Mouse (Mus musculus) lung, embryonic 14.5 days (tissue): ENCODE measurements at regions not wholly inside any gene's neighbourhood (a gene's known extent, or its start where the extent isn't known, plus 50 kb on each side); places are given as distances from the start of the nearest gene placed in this dataset.

ENCODE experiments used
- ATAC-seq: fragments of 200-750 bp; cut with Nextera tagmentation; 2 replicates; pipeline ENCODE4 v1.8.0; 2017; ENCODE audit warnings: mild to moderate bottlenecking, moderate TSS enrichment, moderate library complexity; ENCODE audit not compliant: insufficient read depth
- DNase-seq: peaks from one replicate; pipeline ENCODE4 v3.0.0-alpha.2; 2015
- H3K27ac ChIP-seq: fragments of 300-500 bp; sonication (generic); 2 replicates; pipeline ENCODE4 v1.5.1; 2014; ENCODE audit warnings: low read depth, mild to moderate bottlenecking, moderate library complexity
- H3K27me3 ChIP-seq: fragments of 300-500 bp; sonication (generic); 2 replicates; pipeline ENCODE4 v1.6.1; 2014; ENCODE audit warnings: low read length, control low read depth; ENCODE audit not compliant: insufficient read depth
- H3K36me3 ChIP-seq: fragments of 300-500 bp; sonication (generic); 2 replicates; pipeline ENCODE4 v1.6.1; 2014; ENCODE audit warnings: control low read depth; ENCODE audit not compliant: insufficient read depth
- H3K4me1 ChIP-seq: fragments of 300-500 bp; sonication (generic); 2 replicates; pipeline ENCODE4 v1.6.1; 2014; ENCODE audit warnings: antibody characterized with exemption, control low read depth; ENCODE audit not compliant: insufficient read depth
- H3K4me2 ChIP-seq: fragments of 300-500 bp; sonication (generic); 2 replicates; pipeline ENCODE4 v1.6.1; 2014; ENCODE audit warnings: mild to moderate bottlenecking
- H3K4me3 ChIP-seq: fragments of 300-500 bp; sonication (generic); 2 replicates; pipeline ENCODE4 v1.5.1; 2014; ENCODE audit warnings: low read depth, low read length
- H3K9ac ChIP-seq: fragments of 300-500 bp; sonication (generic); 2 replicates; pipeline ENCODE4 v1.6.1; 2014
- H3K9me3 ChIP-seq: fragments of 300-500 bp; sonication (generic); 2 replicates; pipeline ENCODE4 v1.6.1; 2016; ENCODE audit warnings: low read depth, low read length, control low read depth
- CTCF ChIP-seq: IDR thresholded peaks from 2 replicates; pipeline ENCODE4 v1.5.1; 2016; ENCODE audit warnings: antibody characterized with exemption, low read depth
- WGBS: fragments of 180-500 bp; shearing (Covaris S2); extraction: QIAGEN DNeasy Blood & Tissue Kit; methylation state at CpG from one replicate; pipeline ENCODE4 v1.1.7; 2014; 5-methylcytosine and 5-hydroxymethylcytosine counted together

- no peak overlapping the region for H3K4me2 ChIP-seq
- peaks cover 18% of the 10 kb centered on the region for H3K4me1 ChIP-seq
- H3K27me3 ChIP-seq: no peaks in the 10 kb centered on the region
- TF ChIP-seq CTCF: no peak
- H3K9me3 ChIP-seq: no peaks in the 10 kb centered on the region
- peak; percentile 15; the same call in 1 of the 2 replicates for ATAC-seq
- H3K27ac ChIP-seq: no peak overlapping the region
- WGBS: 56% methylated on average over 3 of the region's 3 CpGs
- no peak overlapping the region for H3K4me3 ChIP-seq
- no peaks in the 10 kb centered on the region for H3K36me3 ChIP-seq
- DNase-seq: no peak
- H3K9ac ChIP-seq: no peak overlapping the region
Measured at GRCm38 (mm10) chr7:115378836-115379235, 635.3 kb downstream of the Insc start.

GRCm38 (mm10) chr7:115379600-115379999 is 636.1 kb downstream of the Insc start:
- H3K27ac ChIP-seq: no peak overlapping the region
- H3K4me3 ChIP-seq: no peak overlapping the region
- no peaks in the 10 kb centered on the region for H3K27me3 ChIP-seq
- 24% methylated on average over 7 of the region's 7 CpGs for WGBS
- no peak overlapping the region for H3K9ac ChIP-seq
- H3K9me3 ChIP-seq: no peaks in the 10 kb centered on the region
- H3K36me3 ChIP-seq: no peaks in the 10 kb centered on the region
- H3K4me1 ChIP-seq: peaks cover 18% of the 10 kb centered on the region
- H3K4me2 ChIP-seq: 0 out of 2 replicates have a peak overlapping the region, but pooled peaks have one; percentile 4
- peak; percentile 96 for ATAC-seq
- DNase-seq: peak; percentile 93
- no peak for TF ChIP-seq CTCF

GRCm38 (mm10) chr7:115380989-115381610 is 637.6 kb downstream of the Insc start:
- H3K9me3 ChIP-seq: no peaks in the 10 kb centered on the region
- no peak overlapping the region for H3K9ac ChIP-seq
- no peaks in the 10 kb centered on the region for H3K36me3 ChIP-seq
- no peak overlapping the region for H3K4me2 ChIP-seq
- no peak for ATAC-seq
- no peak overlapping the region for H3K27ac ChIP-seq
- 51% methylated on average over 8 of the region's 8 CpGs for WGBS
- TF ChIP-seq CTCF: no peak
- peaks cover 18% of the 10 kb centered on the region for H3K4me1 ChIP-seq
- DNase-seq: no peak
- no peaks in the 10 kb centered on the region for H3K27me3 ChIP-seq
- no peak overlapping the region for H3K4me3 ChIP-seq

GRCm38 (mm10) chr7:115382876-115383275 is 639.4 kb downstream of the Insc start:
- no peak for DNase-seq
- Histone ChIP-seq H3K4me3 (no peak overlapping the region), H3K9ac (no peak overlapping the region), H3K27ac (no peak overlapping the region), H3K27me3 (no peaks in the 10 kb centered on the region), H3K4me1 (peaks cover 18% of the 10 kb centered on the region), H3K36me3 (no peaks in the 10 kb centered on the region), H3K9me3 (no peaks in the 10 kb centered on the region), H3K4me2 (no peak overlapping the region)
- TF ChIP-seq CTCF: no peak
- no peak for ATAC-seq
- WGBS: 67% methylated on average over 2 of the region's 2 CpGs

- no peaks in the 10 kb centered on the region for H3K9me3 ChIP-seq
- no peaks in the 10 kb centered on the region for H3K36me3 ChIP-seq
- no peak overlapping the region for H3K9ac ChIP-seq
- ATAC-seq (no peak), DNase-seq (no peak)
- no peak overlapping the region for H3K4me3 ChIP-seq
- no peak overlapping the region for H3K4me2 ChIP-seq
- H3K27me3 ChIP-seq: no peaks in the 10 kb centered on the region
- TF ChIP-seq CTCF: no peak
- H3K4me1 ChIP-seq: no peaks in the 10 kb centered on the region
- H3K27ac ChIP-seq: no peak overlapping the region
- WGBS: 65% methylated on average over 5 of the region's 5 CpGs
Measured at GRCm38 (mm10) chr7:115388874-115389273, 645.4 kb downstream of the Insc start.

- Histone ChIP-seq H3K36me3 (no peaks in the 10 kb centered on the region), H3K4me3 (no peak overlapping the region), H3K27ac (no peak overlapping the region), H3K9ac (no peak overlapping the region), H3K27me3 (no peaks in the 10 kb centered on the region), H3K4me2 (no peak overlapping the region), H3K4me1 (no peaks in the 10 kb centered on the region), H3K9me3 (no peaks in the 10 kb centered on the region)
- DNase-seq (no peak), ATAC-seq (no peak)
- 39% methylated on average over 3 of the region's 3 CpGs for WGBS
- TF ChIP-seq CTCF: no peak
Measured at GRCm38 (mm10) chr7:115392520-115392919, 646.1 kb downstream of the Sox6 start.

GRCm38 (mm10) chr7:115398202-115398601 is 640.4 kb downstream of the Sox6 start:
- peaks cover 4% of the 10 kb centered on the region; the same call in 1 of the 2 replicates for H3K4me1 ChIP-seq
- H3K36me3 ChIP-seq: no peaks in the 10 kb centered on the region
- H3K4me3 ChIP-seq: no peak overlapping the region
- no peak for TF ChIP-seq CTCF
- H3K27me3 ChIP-seq: no peaks in the 10 kb centered on the region
- DNase-seq: no peak
- H3K9me3 ChIP-seq: no peaks in the 10 kb centered on the region
- 94% methylated on average over 2 of the region's 2 CpGs for WGBS
- H3K27ac ChIP-seq: no peak overlapping the region
- H3K9ac ChIP-seq: no peak overlapping the region
- no peak overlapping the region for H3K4me2 ChIP-seq
- no peak for ATAC-seq

- no peak overlapping the region for H3K4me2 ChIP-seq
Measured at GRCm38 (mm10) chr7:115399461-115399860, 639.1 kb downstream of the Sox6 start.

More at GRCm38 (mm10) chr7:115399461-115399860, 639.1 kb downstream of the Sox6 start:
- Histone ChIP-seq H3K36me3 (no peaks in the 10 kb centered on the region), H3K9me3 (no peaks in the 10 kb centered on the region), H3K9ac (no peak overlapping the region), H3K4me1 (peaks cover 4% of the 10 kb centered on the region; the same call in 1 of the 2 replicates), H3K27me3 (no peaks in the 10 kb centered on the region), H3K4me3 (no peak overlapping the region), H3K27ac (no peak overlapping the region)
- ATAC-seq (no peak), DNase-seq (no peak)
- no peak for TF ChIP-seq CTCF
- 56% methylated on average over 3 of the region's 3 CpGs for WGBS
